Mouse (Mus musculus) liver, postnatal 0 days (tissue): ENCODE results near the gene Diras2. TPM values are rescaled to one million over a fixed set of nuclear protein-coding genes. Genes with fewer than 3 reads are reported as not detected.

Experiments used
- ATAC-seq: fragments of 200-750 bp; cut with Nextera tagmentation; 2 replicates; pipeline ENCODE4 v1.8.0; 2017; ENCODE audit warnings: mild to moderate bottlenecking, moderate library complexity
- DNase-seq: peaks from one replicate; pipeline ENCODE4 v3.0.0-alpha.2; 2016
- H3K27ac ChIP-seq: fragments of 300-500 bp; sonication (generic); 2 replicates; pipeline ENCODE4 v1.5.1; 2014; ENCODE audit warnings: antibody characterized with exemption, moderate library complexity, mild to moderate bottlenecking, low read depth
- H3K27me3 ChIP-seq: fragments of 300-500 bp; sonication (generic); 2 replicates; pipeline ENCODE4 v1.6.1; 2014; ENCODE audit warnings: low read length, control low read depth, mixed read lengths; ENCODE audit not compliant: insufficient read depth
- H3K36me3 ChIP-seq: fragments of 300-500 bp; sonication (generic); replicated peaks from 2 replicates; pipeline ENCODE4 v1.6.1; 2014; ENCODE audit warnings: mild to moderate bottlenecking, control low read depth, low read length, moderate library complexity, mixed read lengths; ENCODE audit not compliant: insufficient read depth
- H3K4me1 ChIP-seq: fragments of 300-500 bp; sonication (generic); 2 replicates; pipeline ENCODE4 v1.6.1; 2014; ENCODE audit warnings: antibody characterized with exemption, mild to moderate bottlenecking, control low read depth; ENCODE audit not compliant: insufficient read depth
- H3K4me2 ChIP-seq: fragments of 300-500 bp; sonication (generic); 2 replicates; pipeline ENCODE4 v1.6.1; 2014; ENCODE audit warnings: low read depth, mild to moderate bottlenecking, low read length, moderate library complexity, mixed read lengths
- H3K4me3 ChIP-seq: fragments of 300-500 bp; sonication (generic); 2 replicates; pipeline ENCODE4 v1.5.1; 2014; ENCODE audit warnings: low read depth, low read length
- H3K9ac ChIP-seq: fragments of 300-500 bp; sonication (generic); replicated peaks from 2 replicates; pipeline ENCODE4 v1.6.1; 2014; ENCODE audit warnings: mild to moderate bottlenecking, moderate library complexity
- H3K9me3 ChIP-seq: fragments of 300-500 bp; sonication (generic); 2 replicates; pipeline ENCODE4 v1.6.1; 2016; ENCODE audit warnings: mild to moderate bottlenecking, control low read depth, low read length, mixed read lengths
- CTCF ChIP-seq: sonication (generic); IDR thresholded peaks from 2 replicates; pipeline ENCODE4 v1.5.1; 2016; ENCODE audit warnings: antibody characterized with exemption, low read depth
- EP300 ChIP-seq: IDR thresholded peaks from 2 replicates; pipeline ENCODE4 v1.6.1; 2016; ENCODE audit warnings: antibody characterized with exemption, low read depth, mild to moderate bottlenecking
- WGBS: fragments of 180-500 bp; shearing (Covaris S2); extraction: QIAGEN DNeasy Blood & Tissue Kit; methylation state at CpG from one replicate; pipeline ENCODE4 v1.1.7; 2014; ENCODE audit not compliant: insufficient replicate concordance; 5-methylcytosine and 5-hydroxymethylcytosine counted together
- polyA plus RNA-seq: library from polyadenylated mRNA; unstranded; fragments of >200 nt; fragmentation: Nextera tagmentation; extraction: Ambion mirVana; gene quantifications from 2 replicates; pipeline ENCODE4 v1.2.1, GENCODE M21; 2015

Diras2 gene
- polyA plus RNA-seq, 1 experiment from 2014 or later, result 0.12 TPM

GRCm38 (mm10) chr13:52535542-52535941 lies 4.5 kb upstream of the Diras2 start:
- Histone ChIP-seq H3K27me3 (peaks cover 4% of the 10 kb centered on the region), H3K27ac (no peak overlapping the region), H3K4me1 (peaks cover 1% of the 10 kb centered on the region), H3K36me3 (no peaks in the 10 kb centered on the region), H3K9me3 (no peaks in the 10 kb centered on the region), H3K9ac (no peak overlapping the region), H3K4me2 (no peak overlapping the region), H3K4me3 (no peak overlapping the region)
- DNase-seq (peak; percentile 76), ATAC-seq (no peak)
- 6% methylated on average over 4 of the region's 4 CpGs for WGBS
- TF ChIP-seq CTCF (peak; percentile 81), EP300 (no peak)

GRCm38 (mm10) chr13:52533644-52534043 lies 2.6 kb upstream of the Diras2 start:
- H3K4me2 ChIP-seq, result no peak overlapping the region
- H3K27ac ChIP-seq, result no peak overlapping the region
- DNase-seq (no peak), ATAC-seq (no peak)
- no peaks in the 10 kb centered on the region for H3K9me3 ChIP-seq
- H3K4me1 ChIP-seq, result peaks cover 6% of the 10 kb centered on the region
- WGBS, result 71% methylated on average over 5 of the region's 5 CpGs
- TF ChIP-seq EP300 (no peak), CTCF (no peak)
- H3K9ac ChIP-seq, result no peak overlapping the region
- H3K27me3 ChIP-seq, result peaks cover 19% of the 10 kb centered on the region
- no peaks in the 10 kb centered on the region for H3K36me3 ChIP-seq
- no peak overlapping the region for H3K4me3 ChIP-seq

- Histone ChIP-seq H3K36me3 (no peaks in the 10 kb centered on the region), H3K27me3 (peaks cover 24% of the 10 kb centered on the region), H3K9me3 (no peaks in the 10 kb centered on the region), H3K27ac (no peak overlapping the region), H3K4me2 (peak overlapping the region; percentile 68), H3K4me3 (peak overlapping the region; percentile 37), H3K4me1 (peaks cover 6% of the 10 kb centered on the region), H3K9ac (no peak overlapping the region)
- TF ChIP-seq EP300, result no peak
- peak; percentile 59 for TF ChIP-seq CTCF
- ATAC-seq (peak; percentile 59; the same call in 1 of the 2 replicates), DNase-seq (peak; percentile 65)
- 4% methylated on average over 45 of the region's 50 CpGs for WGBS
These were observed 802 bp downstream of the Diras2 start for GRCm38 (mm10) chr13:52530008-52530945.

- H3K9me3 ChIP-seq, result no peaks in the 10 kb centered on the region
- DNase-seq, result no peak
- no peak overlapping the region for H3K4me2 ChIP-seq
- no peak overlapping the region for H3K27ac ChIP-seq
- TF ChIP-seq EP300, result no peak
- TF ChIP-seq CTCF, result no peak
- H3K27me3 ChIP-seq, result peaks cover 23% of the 10 kb centered on the region
- H3K9ac ChIP-seq, result no peak overlapping the region
- WGBS, result 54% methylated on average over 13 of the region's 13 CpGs
- no peak for ATAC-seq
- no peak overlapping the region for H3K4me3 ChIP-seq
- peaks cover 6% of the 10 kb centered on the region for H3K4me1 ChIP-seq
- no peaks in the 10 kb centered on the region for H3K36me3 ChIP-seq
These were observed 1.7 kb downstream of the Diras2 start for GRCm38 (mm10) chr13:52529188-52529972.

- H3K9ac ChIP-seq, result no peak overlapping the region
- ATAC-seq (no peak), DNase-seq (no peak)
- H3K27me3 ChIP-seq, result peaks cover 23% of the 10 kb centered on the region
- H3K27ac ChIP-seq, result no peak overlapping the region
- no peak overlapping the region for H3K4me3 ChIP-seq
- TF ChIP-seq EP300 (no peak), CTCF (no peak)
- no peaks in the 10 kb centered on the region for H3K9me3 ChIP-seq
- H3K4me1 ChIP-seq, result peaks cover 6% of the 10 kb centered on the region
- H3K4me2 ChIP-seq, result no peak overlapping the region
- H3K36me3 ChIP-seq, result no peaks in the 10 kb centered on the region
- 66% methylated on average over 9 of the region's 9 CpGs for WGBS
These were observed 2.3 kb downstream of the Diras2 start for GRCm38 (mm10) chr13:52528786-52529185.

- Histone ChIP-seq H3K9ac (no peak overlapping the region), H3K9me3 (no peaks in the 10 kb centered on the region), H3K27ac (no peak overlapping the region), H3K4me3 (no peak overlapping the region), H3K4me2 (no peak overlapping the region), H3K4me1 (peaks cover 6% of the 10 kb centered on the region), H3K36me3 (no peaks in the 10 kb centered on the region), H3K27me3 (peaks cover 23% of the 10 kb centered on the region)
- DNase-seq, result no peak
- no peak for TF ChIP-seq EP300
- TF ChIP-seq CTCF, result no peak
- 63% methylated on average over 8 of the region's 8 CpGs for WGBS
- no peak for ATAC-seq
These were observed 2.8 kb downstream of the Diras2 start for GRCm38 (mm10) chr13:52528281-52528680.
